Mouse (Mus musculus) urinary bladder, adult 18-20 months (tissue): ENCODE data around the gene Clstn3.
"Not testable (repeated sequence)": the region's sequence is repeated elsewhere in the genome, so short reads cannot be mapped to it uniquely, and the experiment has no call there.

Source experiments
- DNase-seq, 2 experiments: peaks; one replicate each; pipeline ENCODE4 v3.0.0; 2022; ENCODE audit warnings: low spot score in 2 of 2, mixed read lengths in 2 of 2

Clstn3 gene

GRCm38 (mm10) chr6:124479573-124479930, 15.0 kb upstream of the Clstn3 start:
- no peak for DNase-seq

- DNase-seq: no peak
Measured at GRCm38 (mm10) chr6:124478874-124479572, 14.4 kb upstream of the Clstn3 start.

- peak; percentile 35 to 58 for DNase-seq
Measured at GRCm38 (mm10) chr6:124477922-124478651, 13.5 kb upstream of the Clstn3 start.

GRCm38 (mm10) chr6:124477221-124477655, 12.6 kb upstream of the Clstn3 start:
- DNase-seq: no peak

GRCm38 (mm10) chr6:124476796-124477195, 12.2 kb upstream of the Clstn3 start:
- no peak for DNase-seq

GRCm38 (mm10) chr6:124476216-124476615, 11.6 kb upstream of the Clstn3 start:
- no peak for DNase-seq

GRCm38 (mm10) chr6:124475335-124476075, 10.9 kb upstream of the Clstn3 start:
- DNase-seq: not testable (repeated sequence)

GRCm38 (mm10) chr6:124474621-124475020, 10.0 kb upstream of the Clstn3 start:
- no peak for DNase-seq

- DNase-seq: no peak
Measured at GRCm38 (mm10) chr6:124472801-124473200, 8.2 kb upstream of the Clstn3 start.

GRCm38 (mm10) chr6:124471783-124472638, 7.4 kb upstream of the Clstn3 start:
- DNase-seq: not testable (repeated sequence)

- no peak for DNase-seq
Measured at GRCm38 (mm10) chr6:124471121-124471520, 6.5 kb upstream of the Clstn3 start.

- no peak for DNase-seq
Measured at GRCm38 (mm10) chr6:124465729-124466128, 1.1 kb upstream of the Clstn3 start.

GRCm38 (mm10) chr6:124465299-124465698, 705 bp upstream of the Clstn3 start:
- no peak for DNase-seq

GRCm38 (mm10) chr6:124463881-124464291, 708 bp downstream of the Clstn3 start:
- DNase-seq: no peak

- no peak for DNase-seq
Measured at GRCm38 (mm10) chr6:124459388-124459787, 5.2 kb downstream of the Clstn3 start.

- DNase-seq: no peak
Measured at GRCm38 (mm10) chr6:124458505-124458904, 6.1 kb downstream of the Clstn3 start.

GRCm38 (mm10) chr6:124457827-124458226, 6.8 kb downstream of the Clstn3 start:
- DNase-seq: no peak

- no peak for DNase-seq
Measured at GRCm38 (mm10) chr6:124456243-124456642, 8.4 kb downstream of the Clstn3 start.

- no peak for DNase-seq
Measured at GRCm38 (mm10) chr6:124453756-124454155, 10.8 kb downstream of the Clstn3 start.

GRCm38 (mm10) chr6:124451995-124452394, 12.6 kb downstream of the Clstn3 start:
- no peak for DNase-seq

GRCm38 (mm10) chr6:124449668-124450383, 14.8 kb downstream of the Clstn3 start:
- DNase-seq: no peak
